Mouse (Mus musculus): ENCODE data around the gene Fam241b. TPM values are rescaled to one million over a fixed set of nuclear protein-coding genes. Genes with fewer than 3 reads are reported as not detected.

The Fam241b gene
- polyA plus RNA-seq, 1 experiment from 2014 or later = 30.6 TPM

- WGBS = 71% methylated on average over 5 of the region's 5 CpGs
Measured at GRCm38 (mm10) chr10:62062786-62063185, 80.9 kb downstream of the Fam241b start.

GRCm38 (mm10) chr10:62060969-62061678 is 82.6 kb downstream of the Fam241b start:
- ATAC-seq (ENCODE audit: low FRiP score, low TSS enrichment) = no peak
- Histone ChIP-seq H3K27me3 (ENCODE audit: control insufficient read depth, insufficient read depth, low read length) (no peaks in the 10 kb centered on the region), H3K9me3 (ENCODE audit: control insufficient read depth, low read length) (no peaks in the 10 kb centered on the region), H3K4me3 (ENCODE audit: low read depth, low read length) (no peak overlapping the region), H3K36me3 (ENCODE audit: control insufficient read depth, insufficient read depth, low read length) (no peaks in the 10 kb centered on the region), H3K27ac (replicated peaks) (no peak overlapping the region), H3K4me1 (replicated peaks; ENCODE audit: control insufficient read depth, insufficient read depth) (no peaks in the 10 kb centered on the region; the same call in 1 of the 2 replicates), H3K9ac (ENCODE audit: low read length) (no peak overlapping the region), H3K4me2 (replicated peaks; ENCODE audit: low read depth) (no peak overlapping the region)
- TF ChIP-seq CTCF (IDR thresholded peaks at IDR 0.05; ENCODE audit: low read depth) (no peak), EP300 (optimal IDR thresholded peaks at IDR 0.05) (no peak)
- WGBS = 41% methylated on average over 14 of the region's 14 CpGs
- no peak for DNase-seq (ENCODE audit: low spot score)

More at GRCm38 (mm10) chr10:62062786-62063185, 80.9 kb downstream of the Fam241b start:
- no peak overlapping the region for H3K27ac ChIP-seq (replicated peaks)
- H3K9me3 ChIP-seq (ENCODE audit: control insufficient read depth, low read length) = no peaks in the 10 kb centered on the region
- H3K36me3 ChIP-seq (ENCODE audit: control insufficient read depth, insufficient read depth, low read length) = no peaks in the 10 kb centered on the region
- ATAC-seq (ENCODE audit: low FRiP score, low TSS enrichment) = no peak
- H3K9ac ChIP-seq (ENCODE audit: low read length) = no peak overlapping the region
- H3K27me3 ChIP-seq (ENCODE audit: control insufficient read depth, insufficient read depth, low read length) = no peaks in the 10 kb centered on the region
- H3K4me3 ChIP-seq (ENCODE audit: low read depth, low read length) = no peak overlapping the region
- no peak for DNase-seq (ENCODE audit: low spot score)
- H3K4me1 ChIP-seq (replicated peaks; ENCODE audit: control insufficient read depth, insufficient read depth) = no peaks in the 10 kb centered on the region; the same call in 1 of the 2 replicates
- H3K4me2 ChIP-seq (replicated peaks; ENCODE audit: low read depth) = no peak overlapping the region
- TF ChIP-seq CTCF (IDR thresholded peaks at IDR 0.05; ENCODE audit: low read depth) (peak; percentile 36; the same call in 1 of the 2 replicates), EP300 (optimal IDR thresholded peaks at IDR 0.05) (no peak)

GRCm38 (mm10) chr10:62060224-62060913 is 83.4 kb downstream of the Fam241b start:
- TF ChIP-seq CTCF (IDR thresholded peaks at IDR 0.05; ENCODE audit: low read depth) (no peak), EP300 (optimal IDR thresholded peaks at IDR 0.05) (no peak)
- H3K9ac ChIP-seq (ENCODE audit: low read length) = no peak overlapping the region
- H3K4me3 ChIP-seq (ENCODE audit: low read depth, low read length) = no peak overlapping the region
- H3K4me1 ChIP-seq (replicated peaks; ENCODE audit: control insufficient read depth, insufficient read depth) = no peaks in the 10 kb centered on the region; the same call in 1 of the 2 replicates
- DNase-seq (ENCODE audit: low spot score) = no peak
- no peak overlapping the region for H3K4me2 ChIP-seq (replicated peaks; ENCODE audit: low read depth)
- no peaks in the 10 kb centered on the region for H3K27me3 ChIP-seq (ENCODE audit: control insufficient read depth, insufficient read depth, low read length)
- 39% methylated on average over 16 of the region's 16 CpGs for WGBS
- H3K27ac ChIP-seq (replicated peaks) = no peak overlapping the region
- no peaks in the 10 kb centered on the region for H3K36me3 ChIP-seq (ENCODE audit: control insufficient read depth, insufficient read depth, low read length)
- ATAC-seq (ENCODE audit: low FRiP score, low TSS enrichment) = no peak
- H3K9me3 ChIP-seq (ENCODE audit: control insufficient read depth, low read length) = no peaks in the 10 kb centered on the region

- no peak for TF ChIP-seq CTCF (IDR thresholded peaks at IDR 0.05; ENCODE audit: low read depth)
- TF ChIP-seq EP300 (optimal IDR thresholded peaks at IDR 0.05) = no peak
- no peaks in the 10 kb centered on the region for H3K36me3 ChIP-seq (ENCODE audit: control insufficient read depth, insufficient read depth, low read length)
- no peaks in the 10 kb centered on the region for H3K27me3 ChIP-seq (ENCODE audit: control insufficient read depth, insufficient read depth, low read length)
- no peaks in the 10 kb centered on the region; the same call in 1 of the 2 replicates for H3K4me1 ChIP-seq (replicated peaks; ENCODE audit: control insufficient read depth, insufficient read depth)
- no peak for DNase-seq (ENCODE audit: low spot score)
- ATAC-seq (ENCODE audit: low FRiP score, low TSS enrichment) = 0 out of 2 replicates have a peak, but pooled peaks have one; percentile 21
- 64% methylated on average over 13 of the region's 13 CpGs for WGBS
- H3K4me3 ChIP-seq (ENCODE audit: low read depth, low read length) = no peak overlapping the region
- no peak overlapping the region for H3K9ac ChIP-seq (ENCODE audit: low read length)
- no peak overlapping the region for H3K4me2 ChIP-seq (replicated peaks; ENCODE audit: low read depth)
- no peaks in the 10 kb centered on the region for H3K9me3 ChIP-seq (ENCODE audit: control insufficient read depth, low read length)
- H3K27ac ChIP-seq (replicated peaks) = no peak overlapping the region
Measured at GRCm38 (mm10) chr10:62058508-62059375, 85.0 kb downstream of the Fam241b start.

Other genes starting within 250 kb of the Fam241b start
- 2.3 and 3.3 TPM in 2 replicates for gene Col13a1, start 164.8 kb downstream of the Fam241b start, polyA plus RNA-seq (2015; fragmentation: Nextera tagmentation; extraction: Ambion mirVana)
- gene Neurog3, start 10.8 kb downstream of the Fam241b start, polyA plus RNA-seq (2015; fragmentation: Nextera tagmentation; extraction: Ambion mirVana) = 0.79 and 1.2 TPM in 2 replicates
- gene Tspan15, start 87.3 kb upstream of the Fam241b start, polyA plus RNA-seq (2015; fragmentation: Nextera tagmentation; extraction: Ambion mirVana) = 97.4 and 112 TPM in 2 replicates
- gene Tacr2, start 108.5 kb upstream of the Fam241b start, polyA plus RNA-seq (2015; fragmentation: Nextera tagmentation; extraction: Ambion mirVana) = 1.3 and 1.6 TPM in 2 replicates
- 35.6 and 36.5 TPM in 2 replicates for gene Hk1, start 236.0 kb upstream of the Fam241b start, polyA plus RNA-seq (2015; fragmentation: Nextera tagmentation; extraction: Ambion mirVana)

All from stomach, postnatal 0 days (tissue).